Mouse (Mus musculus): ENCODE measurements around the gene Wdr59.

- TF ChIP-seq CTCF (conservative IDR thresholded peaks at IDR 0.05; ENCODE audit: low read length) (no peak), POU5F1 (IDR thresholded peaks at IDR 0.05; ENCODE audit: borderline replicate concordance, low read length) (no peak)
Observed at GRCm38 (mm10) chr8:111545406-111546156, 23.7 kb upstream of the Wdr59 start.
